Mouse (Mus musculus): Measurements from ENCODE around the gene Itga11. TPM values are rescaled to one million over a fixed set of nuclear protein-coding genes. Genes with fewer than 3 reads are reported as not detected.

Gene Itga11
- 0.40 and 0.50 TPM in 2 replicates for polyA plus RNA-seq (2015; fragmentation: Nextera tagmentation; extraction: Ambion mirVana)

GRCm38 (mm10) chr9:62677641-62678549 lies at the start of gene Itga11:
Gene Itga11, plus strand, starts transcription at chr9:62677826.
- H3K36me3 ChIP-seq (ENCODE audit: control insufficient read depth, insufficient read depth): no peaks in the 10 kb centered on the region
- ATAC-seq (replicated peaks; ENCODE audit: extremely low read depth, insufficient read depth, low FRiP score): peak; percentile 32; the same call in 1 of the 2 replicates
- H3K4me1 ChIP-seq (ENCODE audit: control insufficient read depth, insufficient read depth, low read length): peaks cover 4% of the 10 kb centered on the region
- H3K27me3 ChIP-seq (ENCODE audit: control insufficient read depth, insufficient read depth, low read length): peaks cover 29% of the 10 kb centered on the region
- no peak within 1 kb of the TSS for H3K27ac ChIP-seq (ENCODE audit: low read length)
- H3K4me3 ChIP-seq (ENCODE audit: low read length): peak within 1 kb of the TSS; percentile 56
- H3K4me2 ChIP-seq (ENCODE audit: low read depth, low read length): peak within 1 kb of the TSS; percentile 86
- 1% methylated on average over 45 of the region's 45 CpGs for WGBS
- peak within 1 kb of the TSS; percentile 68 for H3K9ac ChIP-seq (ENCODE audit: low read length)
- no peaks in the 10 kb centered on the region for H3K9me3 ChIP-seq (replicated peaks; ENCODE audit: control insufficient read depth, low read length)

DNA sequence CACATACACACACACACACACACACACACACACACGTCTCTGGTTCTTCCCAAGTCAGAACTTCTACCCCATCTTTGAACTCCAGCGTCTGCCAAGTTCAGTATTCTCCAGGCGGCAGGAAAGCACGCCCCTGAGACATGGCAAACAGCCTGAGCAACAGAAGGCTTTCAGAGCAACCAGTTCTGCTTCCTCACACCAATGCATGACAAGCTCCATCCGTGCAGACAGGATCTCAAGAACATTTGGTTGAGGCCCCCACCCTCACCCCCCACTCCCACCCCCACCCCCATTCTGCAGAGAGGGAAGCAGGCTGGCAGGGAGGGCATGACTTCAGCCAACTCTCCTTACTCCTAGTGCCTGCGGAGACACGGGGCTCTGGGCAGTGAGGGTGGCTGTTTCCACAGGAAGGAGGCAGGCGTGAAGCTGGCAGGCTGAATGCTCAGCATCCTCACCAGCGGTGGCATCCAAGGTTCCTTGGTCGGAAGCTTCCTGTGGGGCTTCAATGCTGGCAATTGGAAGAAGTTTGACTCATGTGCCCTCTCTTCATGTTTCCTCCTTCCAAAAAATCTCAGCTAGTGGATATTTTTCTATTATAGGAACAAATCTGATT lies 46.9 kb upstream of the Itga11 start:
- H3K27ac ChIP-seq (ENCODE audit: low read length): no peak overlapping the region
- WGBS: 68% methylated on average over 10 of the region's 10 CpGs
- H3K4me2 ChIP-seq (ENCODE audit: low read depth, low read length): no peak overlapping the region
- H3K4me1 ChIP-seq (ENCODE audit: control insufficient read depth, insufficient read depth, low read length): peaks cover 12% of the 10 kb centered on the region; the same call in 1 of the 2 replicates
- H3K9me3 ChIP-seq (replicated peaks; ENCODE audit: control insufficient read depth, low read length): peaks cover 4% of the 10 kb centered on the region; the same call in 1 of the 2 replicates
- H3K27me3 ChIP-seq (ENCODE audit: control insufficient read depth, insufficient read depth, low read length): no peaks in the 10 kb centered on the region
- ATAC-seq (replicated peaks; ENCODE audit: extremely low read depth, insufficient read depth, low FRiP score): no peak
- H3K9ac ChIP-seq (ENCODE audit: low read length): no peak overlapping the region
- H3K36me3 ChIP-seq (ENCODE audit: control insufficient read depth, insufficient read depth): no peaks in the 10 kb centered on the region
- H3K4me3 ChIP-seq (ENCODE audit: low read length): no peak overlapping the region

DNA sequence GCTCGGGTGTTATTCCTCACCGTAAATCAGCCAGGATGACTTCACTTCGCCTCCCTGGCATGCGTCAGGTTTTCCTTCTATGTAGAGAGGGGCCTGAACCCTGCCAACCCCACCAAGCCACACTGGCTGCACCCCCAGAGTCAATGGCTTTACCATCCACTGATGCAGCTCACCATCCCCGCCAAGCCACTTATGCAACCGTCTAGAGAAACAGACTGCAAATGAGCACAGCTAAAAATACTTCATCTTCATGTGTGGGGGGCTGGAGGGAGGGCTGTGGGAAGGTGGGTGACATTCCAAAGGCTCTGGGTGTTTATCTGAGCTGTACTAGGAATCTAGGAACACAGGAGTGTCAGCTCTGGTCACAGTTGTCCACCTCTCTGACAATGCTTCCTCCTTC lies 45.2 kb upstream of the Itga11 start:
- Histone ChIP-seq H3K36me3 (ENCODE audit: control insufficient read depth, insufficient read depth) (no peaks in the 10 kb centered on the region), H3K27ac (ENCODE audit: low read length) (no peak overlapping the region)
- WGBS: 45% methylated on average over 6 of the region's 6 CpGs

DNA sequence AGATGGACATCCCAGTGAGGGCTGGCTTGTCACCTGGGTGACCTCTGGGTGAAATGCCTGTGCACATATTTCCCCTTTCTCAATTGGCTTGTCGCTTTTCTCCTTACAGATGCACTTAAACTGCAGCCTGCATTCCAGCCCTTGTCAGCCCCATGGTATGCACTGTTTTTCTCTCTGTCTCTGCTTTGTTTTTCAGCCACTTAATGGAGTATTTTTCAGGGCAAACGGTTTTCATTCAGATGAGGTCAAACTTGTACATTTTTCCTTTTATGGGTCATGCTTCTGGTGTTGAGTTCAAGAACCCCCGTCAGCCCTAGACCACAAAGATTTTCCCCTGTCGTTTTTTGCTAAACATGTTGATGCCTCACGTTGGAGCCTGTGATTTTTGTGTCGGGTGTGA lies 39.6 kb upstream of the Itga11 start:
- H3K27ac ChIP-seq (ENCODE audit: low read length): no peak overlapping the region
- no peak for ATAC-seq (replicated peaks; ENCODE audit: extremely low read depth, insufficient read depth, low FRiP score)
- H3K36me3 ChIP-seq (ENCODE audit: control insufficient read depth, insufficient read depth): no peaks in the 10 kb centered on the region
- no peak overlapping the region for H3K9ac ChIP-seq (ENCODE audit: low read length)
- no peak overlapping the region for H3K4me2 ChIP-seq (ENCODE audit: low read depth, low read length)
- no peaks in the 10 kb centered on the region for H3K9me3 ChIP-seq (replicated peaks; ENCODE audit: control insufficient read depth, low read length)
- 29% methylated on average over 6 of the region's 6 CpGs for WGBS
- H3K4me3 ChIP-seq (ENCODE audit: low read length): no peak overlapping the region
- 0 out of 2 replicates have a peak, but pooled peaks cover 2% of the 10 kb centered on the region for H3K4me1 ChIP-seq (ENCODE audit: control insufficient read depth, insufficient read depth, low read length)
- no peaks in the 10 kb centered on the region for H3K27me3 ChIP-seq (ENCODE audit: control insufficient read depth, insufficient read depth, low read length)

More for the DNA sequence above, 45.2 kb upstream of the Itga11 start:
- peaks cover 12% of the 10 kb centered on the region; the same call in 1 of the 2 replicates for H3K4me1 ChIP-seq (ENCODE audit: control insufficient read depth, insufficient read depth, low read length)
- H3K9ac ChIP-seq (ENCODE audit: low read length): no peak overlapping the region
- no peak overlapping the region for H3K4me2 ChIP-seq (ENCODE audit: low read depth, low read length)
- no peaks in the 10 kb centered on the region for H3K27me3 ChIP-seq (ENCODE audit: control insufficient read depth, insufficient read depth, low read length)
- H3K9me3 ChIP-seq (replicated peaks; ENCODE audit: control insufficient read depth, low read length): peaks cover 4% of the 10 kb centered on the region; the same call in 1 of the 2 replicates
- peak; percentile 23; the same call in 1 of the 2 replicates for ATAC-seq (replicated peaks; ENCODE audit: extremely low read depth, insufficient read depth, low FRiP score)
- no peak overlapping the region for H3K4me3 ChIP-seq (ENCODE audit: low read length)

DNA sequence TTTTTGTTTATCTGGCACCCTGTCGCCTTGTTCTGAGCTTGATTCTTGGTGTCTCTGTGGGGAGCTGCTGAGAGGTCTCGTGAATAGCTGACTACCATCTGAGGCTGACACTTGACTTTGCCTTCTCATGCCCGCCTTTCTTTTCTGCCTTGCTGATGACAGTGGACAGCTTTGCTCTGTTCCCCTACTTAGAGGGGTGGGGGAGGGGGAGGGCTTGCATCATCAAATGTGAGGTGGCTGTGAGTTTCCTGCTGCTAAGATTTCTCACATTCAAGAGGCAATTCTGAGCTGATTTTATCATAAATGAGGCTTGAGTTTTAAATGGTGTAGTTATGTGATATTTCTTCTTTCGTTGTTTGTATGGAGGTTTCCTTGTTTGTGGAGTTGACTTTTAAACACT lies 37.9 kb upstream of the Itga11 start:
- WGBS: 49% methylated on average over 4 of the region's 4 CpGs
- H3K4me3 ChIP-seq (ENCODE audit: low read length): no peak overlapping the region
- H3K4me2 ChIP-seq (ENCODE audit: low read depth, low read length): no peak overlapping the region
- H3K27ac ChIP-seq (ENCODE audit: low read length): no peak overlapping the region
- H3K27me3 ChIP-seq (ENCODE audit: control insufficient read depth, insufficient read depth, low read length): no peaks in the 10 kb centered on the region
- no peak overlapping the region for H3K9ac ChIP-seq (ENCODE audit: low read length)
- 0 out of 2 replicates have a peak, but pooled peaks cover 2% of the 10 kb centered on the region for H3K4me1 ChIP-seq (ENCODE audit: control insufficient read depth, insufficient read depth, low read length)
- H3K9me3 ChIP-seq (replicated peaks; ENCODE audit: control insufficient read depth, low read length): no peaks in the 10 kb centered on the region
- no peaks in the 10 kb centered on the region for H3K36me3 ChIP-seq (ENCODE audit: control insufficient read depth, insufficient read depth)
- no peak for ATAC-seq (replicated peaks; ENCODE audit: extremely low read depth, insufficient read depth, low FRiP score)

DNA sequence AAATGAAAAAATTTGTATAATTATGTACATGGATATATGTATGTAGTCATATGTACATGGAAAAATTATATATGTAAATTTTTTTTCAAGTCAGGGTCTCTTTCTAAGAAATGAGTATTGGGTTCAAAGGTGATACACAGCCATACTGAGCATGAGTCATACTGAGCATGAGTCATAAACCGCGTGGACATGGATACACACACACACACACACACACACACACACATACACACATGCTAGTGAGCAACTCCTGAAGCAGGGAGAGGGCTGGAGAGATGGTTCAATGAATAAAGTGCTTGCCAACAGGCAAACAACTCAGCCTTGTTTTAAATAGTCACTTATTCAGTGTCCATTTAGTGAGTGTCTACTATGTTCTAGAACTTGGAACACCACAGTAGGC lies 37.4 kb upstream of the Itga11 start:
- H3K36me3 ChIP-seq (ENCODE audit: control insufficient read depth, insufficient read depth): no peaks in the 10 kb centered on the region
- no peak overlapping the region for H3K27ac ChIP-seq (ENCODE audit: low read length)
- no peak for ATAC-seq (replicated peaks; ENCODE audit: extremely low read depth, insufficient read depth, low FRiP score)
- no peak overlapping the region for H3K4me3 ChIP-seq (ENCODE audit: low read length)
- H3K4me1 ChIP-seq (ENCODE audit: control insufficient read depth, insufficient read depth, low read length): 0 out of 2 replicates have a peak, but pooled peaks cover 2% of the 10 kb centered on the region
- no peaks in the 10 kb centered on the region for H3K9me3 ChIP-seq (replicated peaks; ENCODE audit: control insufficient read depth, low read length)
- no peaks in the 10 kb centered on the region for H3K27me3 ChIP-seq (ENCODE audit: control insufficient read depth, insufficient read depth, low read length)
- H3K4me2 ChIP-seq (ENCODE audit: low read depth, low read length): no peak overlapping the region
- WGBS: 83% methylated on average over 2 of the region's 2 CpGs
- H3K9ac ChIP-seq (ENCODE audit: low read length): no peak overlapping the region

- no peak overlapping the region for H3K9ac ChIP-seq (ENCODE audit: low read length)
- H3K27ac ChIP-seq (ENCODE audit: low read length): no peak overlapping the region
- H3K4me2 ChIP-seq (ENCODE audit: low read depth, low read length): no peak overlapping the region
- WGBS: 73% methylated on average over 6 of the region's 6 CpGs
- H3K4me1 ChIP-seq (ENCODE audit: control insufficient read depth, insufficient read depth, low read length): no peaks in the 10 kb centered on the region
- H3K36me3 ChIP-seq (ENCODE audit: control insufficient read depth, insufficient read depth): no peaks in the 10 kb centered on the region
- no peaks in the 10 kb centered on the region for H3K27me3 ChIP-seq (ENCODE audit: control insufficient read depth, insufficient read depth, low read length)
- no peaks in the 10 kb centered on the region for H3K9me3 ChIP-seq (replicated peaks; ENCODE audit: control insufficient read depth, low read length)
- no peak overlapping the region for H3K4me3 ChIP-seq (ENCODE audit: low read length)
- no peak for ATAC-seq (replicated peaks; ENCODE audit: extremely low read depth, insufficient read depth, low FRiP score)
Observed at GRCm38 (mm10) chr9:62645716-62646400, 31.8 kb upstream of the Itga11 start.

DNA sequence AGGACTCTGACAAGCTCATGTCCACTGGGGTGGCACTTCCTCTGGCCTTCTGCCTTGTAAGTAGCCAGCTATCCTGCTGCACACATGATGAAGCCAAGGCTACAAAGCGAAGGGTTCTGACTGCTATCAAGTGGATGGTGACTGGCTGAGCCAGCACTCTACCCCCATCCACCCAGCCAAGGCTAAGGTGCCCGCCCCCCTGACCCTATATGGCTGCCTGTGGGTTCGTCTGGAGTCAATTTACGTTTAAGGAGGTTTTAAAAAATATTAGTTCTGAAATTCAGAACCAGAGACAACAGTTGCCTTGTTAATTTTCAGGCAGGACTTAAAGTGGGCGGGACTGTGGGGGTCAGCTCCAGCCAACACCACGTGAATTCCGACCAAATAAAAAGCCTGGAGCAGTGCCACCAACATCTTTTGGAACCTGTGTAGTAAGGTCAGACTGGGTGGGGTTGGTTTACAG lies 30.9 kb upstream of the Itga11 start:
- Histone ChIP-seq H3K4me1 (ENCODE audit: control insufficient read depth, insufficient read depth, low read length) (no peaks in the 10 kb centered on the region), H3K27me3 (ENCODE audit: control insufficient read depth, insufficient read depth, low read length) (no peaks in the 10 kb centered on the region), H3K9ac (ENCODE audit: low read length) (no peak overlapping the region), H3K27ac (ENCODE audit: low read length) (no peak overlapping the region), H3K36me3 (ENCODE audit: control insufficient read depth, insufficient read depth) (no peaks in the 10 kb centered on the region), H3K4me2 (ENCODE audit: low read depth, low read length) (no peak overlapping the region), H3K9me3 (replicated peaks; ENCODE audit: control insufficient read depth, low read length) (no peaks in the 10 kb centered on the region), H3K4me3 (ENCODE audit: low read length) (no peak overlapping the region)
- ATAC-seq (replicated peaks; ENCODE audit: extremely low read depth, insufficient read depth, low FRiP score): no peak
- WGBS: 67% methylated on average over 7 of the region's 7 CpGs

All from heart, embryonic 16.5 days (tissue).